Mouse (Mus musculus): Measurements from ENCODE around the gene Adgrv1. TPM values are rescaled to one million over a fixed set of nuclear protein-coding genes. Genes with fewer than 3 reads are reported as not detected.

The Adgrv1 gene
- polyA plus RNA-seq, 1 experiment from 2014 or later, result 0.83 TPM

- Histone ChIP-seq H3K9me3 (no peaks in the 10 kb centered on the region), H3K36me3 (no peaks in the 10 kb centered on the region), H3K4me2 (replicated peaks) (no peak overlapping the region), H3K9ac (no peak overlapping the region), H3K4me3 (replicated peaks) (no peak overlapping the region), H3K27ac (no peak overlapping the region), H3K4me1 (replicated peaks) (no peaks in the 10 kb centered on the region), H3K27me3 (replicated peaks) (no peaks in the 10 kb centered on the region)
- ATAC-seq, result no peak
- 93% methylated on average over 10 of the region's 10 CpGs for WGBS
Measured at GRCm38 (mm10) chr13:81239836-81240235, 393.1 kb downstream of the Adgrv1 start.

- Histone ChIP-seq H3K4me1 (replicated peaks) (no peaks in the 10 kb centered on the region), H3K9me3 (no peaks in the 10 kb centered on the region), H3K27ac (no peak overlapping the region), H3K27me3 (replicated peaks) (no peaks in the 10 kb centered on the region), H3K9ac (no peak overlapping the region), H3K36me3 (no peaks in the 10 kb centered on the region), H3K4me3 (replicated peaks) (no peak overlapping the region), H3K4me2 (replicated peaks) (no peak overlapping the region)
- ATAC-seq, result no peak
- 86% methylated on average over 3 of the region's 3 CpGs for WGBS
Measured at GRCm38 (mm10) chr13:81239427-81239826, 393.5 kb downstream of the Adgrv1 start.

DNA sequence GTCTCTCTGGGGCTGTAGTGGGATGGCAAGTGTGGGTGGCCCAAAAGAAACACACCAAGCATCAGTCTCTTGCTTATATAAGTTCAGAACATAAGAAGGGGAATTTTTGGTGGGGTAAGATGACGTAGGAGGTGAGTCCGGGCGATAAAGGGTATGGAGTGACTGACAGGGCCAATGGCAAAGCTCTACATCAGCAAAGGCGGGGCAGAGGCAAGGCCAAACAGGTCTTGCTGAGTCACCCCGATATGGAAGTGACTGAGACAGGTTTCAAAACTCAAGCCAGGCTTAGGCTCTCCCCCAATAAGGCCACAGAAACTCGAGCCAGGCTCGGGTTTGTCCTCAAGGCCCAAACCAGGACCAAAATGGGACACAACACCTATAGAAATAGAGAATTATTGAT, 394.1 kb downstream of the Adgrv1 start:
- no peaks in the 10 kb centered on the region for H3K4me1 ChIP-seq (replicated peaks)
- no peak overlapping the region for H3K9ac ChIP-seq
- no peak overlapping the region for H3K4me2 ChIP-seq (replicated peaks)
- 86% methylated on average over 7 of the region's 7 CpGs for WGBS
- H3K36me3 ChIP-seq, result no peaks in the 10 kb centered on the region
- no peak for ATAC-seq
- H3K27ac ChIP-seq, result no peak overlapping the region
- H3K4me3 ChIP-seq (replicated peaks), result no peak overlapping the region
- H3K9me3 ChIP-seq, result no peaks in the 10 kb centered on the region
- no peaks in the 10 kb centered on the region for H3K27me3 ChIP-seq (replicated peaks)

DNA sequence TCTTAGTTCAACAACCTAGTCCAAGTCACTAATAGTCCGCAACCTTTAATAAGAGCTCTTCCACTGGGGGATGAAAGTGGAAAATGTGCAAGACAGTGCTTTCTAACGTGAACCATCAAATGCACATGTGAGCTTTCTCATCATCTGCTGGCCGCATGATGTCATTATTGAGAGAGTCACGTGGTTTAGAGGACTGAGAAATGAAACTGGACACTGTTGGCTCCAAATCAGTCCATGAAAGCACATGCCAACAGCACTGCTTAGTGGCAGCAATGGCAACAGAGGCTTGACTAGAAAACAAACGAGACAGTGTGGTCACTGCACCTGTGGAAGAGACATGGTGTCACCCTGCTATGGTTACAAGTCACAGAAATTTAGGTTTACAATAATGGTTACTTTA, 395.0 kb downstream of the Adgrv1 start:
- H3K36me3 ChIP-seq, result no peaks in the 10 kb centered on the region
- no peaks in the 10 kb centered on the region for H3K27me3 ChIP-seq (replicated peaks)
- no peak for ATAC-seq
- H3K4me3 ChIP-seq (replicated peaks), result no peak overlapping the region
- H3K4me2 ChIP-seq (replicated peaks), result no peak overlapping the region
- no peaks in the 10 kb centered on the region for H3K9me3 ChIP-seq
- WGBS, result 73% methylated on average over 5 of the region's 5 CpGs
- no peak overlapping the region for H3K9ac ChIP-seq
- no peaks in the 10 kb centered on the region; the same call in 1 of the 2 replicates for H3K4me1 ChIP-seq (replicated peaks)
- no peak overlapping the region for H3K27ac ChIP-seq

- 68% methylated on average over 3 of the region's 3 CpGs for WGBS
- Histone ChIP-seq H3K9me3 (no peaks in the 10 kb centered on the region), H3K9ac (no peak overlapping the region), H3K27ac (no peak overlapping the region), H3K4me3 (replicated peaks) (no peak overlapping the region), H3K36me3 (no peaks in the 10 kb centered on the region), H3K27me3 (replicated peaks) (no peaks in the 10 kb centered on the region), H3K4me2 (replicated peaks) (no peak overlapping the region), H3K4me1 (replicated peaks) (no peaks in the 10 kb centered on the region; the same call in 1 of the 2 replicates)
- no peak for ATAC-seq
Measured at GRCm38 (mm10) chr13:81236758-81237395, 396.1 kb downstream of the Adgrv1 start.

GRCm38 (mm10) chr13:81234031-81234430, 398.9 kb downstream of the Adgrv1 start:
- H3K9me3 ChIP-seq, result no peaks in the 10 kb centered on the region
- H3K4me2 ChIP-seq (replicated peaks), result no peak overlapping the region
- WGBS, result 73% methylated on average over 2 of the region's 2 CpGs
- H3K4me3 ChIP-seq (replicated peaks), result no peak overlapping the region
- no peaks in the 10 kb centered on the region; the same call in 1 of the 2 replicates for H3K4me1 ChIP-seq (replicated peaks)
- no peaks in the 10 kb centered on the region for H3K36me3 ChIP-seq
- no peak overlapping the region for H3K9ac ChIP-seq
- no peak for ATAC-seq
- H3K27ac ChIP-seq, result no peak overlapping the region
- no peaks in the 10 kb centered on the region for H3K27me3 ChIP-seq (replicated peaks)

- no peak overlapping the region for H3K4me3 ChIP-seq (replicated peaks)
- no peaks in the 10 kb centered on the region for H3K36me3 ChIP-seq
- H3K9me3 ChIP-seq, result no peaks in the 10 kb centered on the region
- H3K9ac ChIP-seq, result no peak overlapping the region
- no peak overlapping the region for H3K27ac ChIP-seq
- H3K27me3 ChIP-seq (replicated peaks), result no peaks in the 10 kb centered on the region
- peak; percentile 71 for ATAC-seq
- H3K4me1 ChIP-seq (replicated peaks), result no peaks in the 10 kb centered on the region; the same call in 1 of the 2 replicates
- no peak overlapping the region for H3K4me2 ChIP-seq (replicated peaks)
Measured at GRCm38 (mm10) chr13:81232839-81233238, 400.1 kb downstream of the Adgrv1 start.

DNA sequence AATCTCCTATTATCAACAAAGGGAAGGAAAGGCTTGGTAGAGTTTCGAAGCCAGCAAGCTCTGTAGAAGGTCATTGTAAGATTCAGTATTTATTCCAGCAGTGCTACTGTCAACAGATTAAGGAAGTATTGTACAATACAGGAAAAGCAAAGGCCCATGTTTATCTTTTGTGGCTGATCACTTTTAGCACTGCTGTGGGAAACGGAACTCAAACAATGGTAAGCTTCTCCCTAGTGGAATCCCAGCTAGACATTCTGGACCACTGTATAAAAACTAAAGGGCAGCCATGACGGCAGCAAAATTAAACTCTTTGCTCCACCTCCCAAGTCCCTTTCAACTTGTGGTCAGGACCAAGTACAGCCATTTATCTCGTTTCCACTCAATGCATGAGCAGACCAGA, 402.8 kb downstream of the Adgrv1 start:
- Histone ChIP-seq H3K27ac (no peak overlapping the region), H3K9me3 (no peaks in the 10 kb centered on the region), H3K27me3 (replicated peaks) (no peaks in the 10 kb centered on the region), H3K36me3 (no peaks in the 10 kb centered on the region), H3K4me3 (replicated peaks) (no peak overlapping the region), H3K4me2 (replicated peaks) (no peak overlapping the region), H3K9ac (no peak overlapping the region), H3K4me1 (replicated peaks) (no peaks in the 10 kb centered on the region; the same call in 1 of the 2 replicates)
- ATAC-seq, result 0 out of 2 replicates have a peak, but pooled peaks have one; percentile 15
- 63% methylated on average over 4 of the region's 4 CpGs for WGBS

- H3K4me3 ChIP-seq (replicated peaks), result no peak overlapping the region
- H3K4me1 ChIP-seq (replicated peaks), result no peaks in the 10 kb centered on the region
- H3K9me3 ChIP-seq, result no peaks in the 10 kb centered on the region
- no peak overlapping the region for H3K9ac ChIP-seq
- no peak for ATAC-seq
- 68% methylated on average over 3 of the region's 3 CpGs for WGBS
- no peak overlapping the region for H3K27ac ChIP-seq
- H3K27me3 ChIP-seq (replicated peaks), result no peaks in the 10 kb centered on the region
- H3K4me2 ChIP-seq (replicated peaks), result no peak overlapping the region
- H3K36me3 ChIP-seq, result no peaks in the 10 kb centered on the region
Measured at GRCm38 (mm10) chr13:81223768-81224167, 409.2 kb downstream of the Adgrv1 start.

GRCm38 (mm10) chr13:81222377-81222776, 410.6 kb downstream of the Adgrv1 start:
- WGBS, result 75% methylated on average over 1 of the region's 1 CpGs
- Histone ChIP-seq H3K27me3 (replicated peaks) (no peaks in the 10 kb centered on the region), H3K36me3 (no peaks in the 10 kb centered on the region), H3K4me1 (replicated peaks) (no peaks in the 10 kb centered on the region), H3K4me3 (replicated peaks) (no peak overlapping the region), H3K9ac (no peak overlapping the region), H3K27ac (no peak overlapping the region), H3K4me2 (replicated peaks) (no peak overlapping the region), H3K9me3 (no peaks in the 10 kb centered on the region)
- ATAC-seq, result peak; percentile 85

- no peaks in the 10 kb centered on the region for H3K9me3 ChIP-seq
- H3K4me1 ChIP-seq (replicated peaks), result no peaks in the 10 kb centered on the region
- H3K27me3 ChIP-seq (replicated peaks), result no peaks in the 10 kb centered on the region
- no peak overlapping the region for H3K4me3 ChIP-seq (replicated peaks)
- H3K9ac ChIP-seq, result no peak overlapping the region
- ATAC-seq, result no peak
- H3K4me2 ChIP-seq (replicated peaks), result no peak overlapping the region
- H3K27ac ChIP-seq, result no peak overlapping the region
- no peaks in the 10 kb centered on the region for H3K36me3 ChIP-seq
- WGBS, result 54% methylated on average over 1 of the region's 1 CpGs
Measured at GRCm38 (mm10) chr13:81211436-81211835, 421.5 kb downstream of the Adgrv1 start.

- H3K27me3 ChIP-seq (replicated peaks), result no peaks in the 10 kb centered on the region
- no peaks in the 10 kb centered on the region for H3K9me3 ChIP-seq
- 95% methylated on average over 2 of the region's 2 CpGs for WGBS
- H3K4me2 ChIP-seq (replicated peaks), result no peak overlapping the region
- H3K4me3 ChIP-seq (replicated peaks), result no peak overlapping the region
- no peak overlapping the region for H3K9ac ChIP-seq
- no peaks in the 10 kb centered on the region for H3K4me1 ChIP-seq (replicated peaks)
- no peak overlapping the region for H3K27ac ChIP-seq
- H3K36me3 ChIP-seq, result no peaks in the 10 kb centered on the region
- no peak for ATAC-seq
Measured at GRCm38 (mm10) chr13:81210516-81210915, 422.4 kb downstream of the Adgrv1 start.

- H3K4me2 ChIP-seq (replicated peaks), result no peak overlapping the region
- no peaks in the 10 kb centered on the region for H3K4me1 ChIP-seq (replicated peaks)
- no peak overlapping the region for H3K27ac ChIP-seq
- no peak overlapping the region for H3K9ac ChIP-seq
- no peak overlapping the region for H3K4me3 ChIP-seq (replicated peaks)
- ATAC-seq, result no peak
- WGBS, result 84% methylated on average over 3 of the region's 3 CpGs
- H3K36me3 ChIP-seq, result no peaks in the 10 kb centered on the region
- H3K9me3 ChIP-seq, result no peaks in the 10 kb centered on the region
- H3K27me3 ChIP-seq (replicated peaks), result no peaks in the 10 kb centered on the region
Measured at GRCm38 (mm10) chr13:81209815-81210214, 423.1 kb downstream of the Adgrv1 start.

Data from intestine, embryonic 15.5 days (tissue).